Mouse (Mus musculus): ENCODE data around the gene Dip2b. TPM values are rescaled to one million over a fixed set of nuclear protein-coding genes. Genes with fewer than 3 reads are reported as not detected.

The Dip2b gene
- polyA plus RNA-seq, 1 experiment from 2014 or later = 2.3 TPM

DNA sequence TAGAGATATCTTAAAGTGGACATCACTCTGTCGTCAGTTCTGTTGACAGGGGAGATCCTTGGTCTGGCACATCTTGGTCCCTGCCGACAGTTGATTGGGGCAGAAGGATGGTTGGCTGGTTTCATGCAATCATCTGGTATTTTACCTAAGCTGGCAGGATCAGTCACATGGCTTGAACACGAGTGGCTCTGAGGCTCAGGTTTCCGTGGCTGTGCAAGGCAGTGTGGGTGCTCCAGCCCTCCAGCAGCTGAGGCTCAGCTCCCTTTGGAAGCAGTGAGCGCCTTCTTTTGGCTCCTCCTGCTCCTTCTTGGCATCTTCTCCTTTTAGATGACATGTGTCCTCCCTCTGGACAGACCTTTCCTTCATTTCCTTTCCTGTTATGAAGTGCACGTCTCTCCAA is 7.1 kb downstream of the Dip2b start:
- Histone ChIP-seq H3K9me3 (ENCODE audit: low read length) (no peaks in the 10 kb centered on the region), H3K4me1 (ENCODE audit: insufficient read depth) (peaks cover 21% of the 10 kb centered on the region), H3K36me3 (replicated peaks; ENCODE audit: insufficient read depth, low read length) (peaks cover 12% of the 10 kb centered on the region; the same call in 1 of the 2 replicates), H3K27ac (ENCODE audit: low read depth) (no peak overlapping the region), H3K4me3 (ENCODE audit: low read depth, low read length) (no peak overlapping the region), H3K4me2 (ENCODE audit: low read depth, low read length) (no peak overlapping the region), H3K9ac (replicated peaks) (no peak overlapping the region), H3K27me3 (ENCODE audit: insufficient read depth, low read length) (no peaks in the 10 kb centered on the region)
- 62% methylated on average over 6 of the region's 6 CpGs for WGBS (ENCODE audit: insufficient replicate concordance)
- TF ChIP-seq CTCF (IDR thresholded peaks at IDR 0.05; ENCODE audit: low read depth) = no peak
- TF ChIP-seq EP300 (IDR thresholded peaks at IDR 0.05; ENCODE audit: low read depth) = no peak
- DNase-seq (no peak), ATAC-seq (no peak)

GRCm38 (mm10) chr15:100049496-100050087 is 11.1 kb downstream of the Dip2b start:
- no peaks in the 10 kb centered on the region for H3K9me3 ChIP-seq (ENCODE audit: low read length)
- no peaks in the 10 kb centered on the region for H3K27me3 ChIP-seq (ENCODE audit: insufficient read depth, low read length)
- no peak overlapping the region for H3K4me3 ChIP-seq (ENCODE audit: low read depth, low read length)
- H3K4me1 ChIP-seq (ENCODE audit: insufficient read depth) = peaks cover 8% of the 10 kb centered on the region
- no peak overlapping the region for H3K27ac ChIP-seq (ENCODE audit: low read depth)
- peaks cover 14% of the 10 kb centered on the region; the same call in 1 of the 2 replicates for H3K36me3 ChIP-seq (replicated peaks; ENCODE audit: insufficient read depth, low read length)
- no peak overlapping the region for H3K9ac ChIP-seq (replicated peaks)
- WGBS (ENCODE audit: insufficient replicate concordance) = 71% methylated on average over 7 of the region's 7 CpGs
- TF ChIP-seq CTCF (IDR thresholded peaks at IDR 0.05; ENCODE audit: low read depth) = no peak
- TF ChIP-seq EP300 (IDR thresholded peaks at IDR 0.05; ENCODE audit: low read depth) = no peak
- no peak for ATAC-seq
- no peak overlapping the region for H3K4me2 ChIP-seq (ENCODE audit: low read depth, low read length)
- no peak for DNase-seq

GRCm38 (mm10) chr15:100050940-100051339 is 12.5 kb downstream of the Dip2b start:
- DNase-seq = no peak
- TF ChIP-seq CTCF (IDR thresholded peaks at IDR 0.05; ENCODE audit: low read depth) (no peak), EP300 (IDR thresholded peaks at IDR 0.05; ENCODE audit: low read depth) (no peak)
- no peak overlapping the region for H3K9ac ChIP-seq (replicated peaks)
- H3K27ac ChIP-seq (ENCODE audit: low read depth) = no peak overlapping the region
- no peaks in the 10 kb centered on the region for H3K9me3 ChIP-seq (ENCODE audit: low read length)
- H3K4me2 ChIP-seq (ENCODE audit: low read depth, low read length) = no peak overlapping the region
- no peaks in the 10 kb centered on the region for H3K27me3 ChIP-seq (ENCODE audit: insufficient read depth, low read length)
- H3K4me3 ChIP-seq (ENCODE audit: low read depth, low read length) = no peak overlapping the region
- peaks cover 14% of the 10 kb centered on the region; the same call in 1 of the 2 replicates for H3K36me3 ChIP-seq (replicated peaks; ENCODE audit: insufficient read depth, low read length)
- no peak for ATAC-seq
- 90% methylated on average over 7 of the region's 7 CpGs for WGBS (ENCODE audit: insufficient replicate concordance)
- no peaks in the 10 kb centered on the region for H3K4me1 ChIP-seq (ENCODE audit: insufficient read depth)

- no peaks in the 10 kb centered on the region for H3K9me3 ChIP-seq (ENCODE audit: low read length)
- DNase-seq (no peak), ATAC-seq (no peak)
- H3K9ac ChIP-seq (replicated peaks) = no peak overlapping the region
- H3K27ac ChIP-seq (ENCODE audit: low read depth) = no peak overlapping the region
- no peak overlapping the region for H3K4me3 ChIP-seq (ENCODE audit: low read depth, low read length)
- H3K4me1 ChIP-seq (ENCODE audit: insufficient read depth) = no peaks in the 10 kb centered on the region
- H3K36me3 ChIP-seq (replicated peaks; ENCODE audit: insufficient read depth, low read length) = peaks cover 10% of the 10 kb centered on the region; the same call in 1 of the 2 replicates
- TF ChIP-seq CTCF (IDR thresholded peaks at IDR 0.05; ENCODE audit: low read depth) = no peak
- no peak for TF ChIP-seq EP300 (IDR thresholded peaks at IDR 0.05; ENCODE audit: low read depth)
- WGBS (ENCODE audit: insufficient replicate concordance) = 58% methylated on average over 3 of the region's 3 CpGs
- H3K27me3 ChIP-seq (ENCODE audit: insufficient read depth, low read length) = no peaks in the 10 kb centered on the region
- no peak overlapping the region for H3K4me2 ChIP-seq (ENCODE audit: low read depth, low read length)
Observed at GRCm38 (mm10) chr15:100052726-100053125, 14.3 kb downstream of the Dip2b start.

DNA sequence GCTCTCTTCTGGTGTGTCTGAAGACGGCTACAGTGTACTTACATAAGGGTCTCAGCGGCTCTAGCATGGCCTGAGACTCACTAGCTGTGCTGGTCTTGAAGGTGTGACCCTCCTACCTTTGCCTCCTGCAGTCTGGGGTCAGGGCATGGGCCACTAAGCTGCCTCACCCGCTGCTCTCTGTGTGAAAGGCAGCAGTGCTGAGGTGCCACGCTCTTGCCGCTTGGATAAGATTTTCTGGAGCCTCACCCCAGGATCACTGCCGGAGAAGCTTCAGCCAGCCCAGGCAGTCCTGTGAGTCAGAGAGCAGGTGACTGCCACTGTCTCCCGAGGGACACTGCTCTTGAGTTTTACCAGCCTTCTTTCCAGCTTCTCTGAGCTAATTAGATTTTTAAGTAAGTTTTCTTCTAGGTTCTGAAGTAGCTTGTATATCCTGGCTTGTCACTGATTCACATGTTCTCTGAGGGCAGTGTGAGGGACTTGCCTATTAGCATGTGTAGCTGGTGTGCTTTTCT is 18.0 kb downstream of the Dip2b start:
- H3K27me3 ChIP-seq (ENCODE audit: insufficient read depth, low read length) = no peaks in the 10 kb centered on the region
- DNase-seq (no peak), ATAC-seq (no peak)
- 86% methylated on average over 7 of the region's 7 CpGs for WGBS (ENCODE audit: insufficient replicate concordance)
- no peak overlapping the region for H3K4me2 ChIP-seq (ENCODE audit: low read depth, low read length)
- H3K4me3 ChIP-seq (ENCODE audit: low read depth, low read length) = no peak overlapping the region
- H3K9me3 ChIP-seq (ENCODE audit: low read length) = no peaks in the 10 kb centered on the region
- H3K9ac ChIP-seq (replicated peaks) = no peak overlapping the region
- 0 out of 2 replicates have a peak, but pooled peaks cover 3% of the 10 kb centered on the region for H3K36me3 ChIP-seq (replicated peaks; ENCODE audit: insufficient read depth, low read length)
- peaks cover 16% of the 10 kb centered on the region for H3K4me1 ChIP-seq (ENCODE audit: insufficient read depth)
- TF ChIP-seq EP300 (IDR thresholded peaks at IDR 0.05; ENCODE audit: low read depth) (no peak), CTCF (IDR thresholded peaks at IDR 0.05; ENCODE audit: low read depth) (no peak)
- H3K27ac ChIP-seq (ENCODE audit: low read depth) = no peak overlapping the region

GRCm38 (mm10) chr15:100057698-100058097 is 19.2 kb downstream of the Dip2b start:
- Histone ChIP-seq H3K9ac (replicated peaks) (no peak overlapping the region), H3K4me1 (ENCODE audit: insufficient read depth) (peaks cover 22% of the 10 kb centered on the region), H3K9me3 (ENCODE audit: low read length) (no peaks in the 10 kb centered on the region), H3K27ac (ENCODE audit: low read depth) (no peak overlapping the region), H3K4me2 (ENCODE audit: low read depth, low read length) (no peak overlapping the region), H3K4me3 (ENCODE audit: low read depth, low read length) (no peak overlapping the region), H3K27me3 (ENCODE audit: insufficient read depth, low read length) (no peaks in the 10 kb centered on the region), H3K36me3 (replicated peaks; ENCODE audit: insufficient read depth, low read length) (0 out of 2 replicates have a peak, but pooled peaks cover 3% of the 10 kb centered on the region)
- TF ChIP-seq CTCF (IDR thresholded peaks at IDR 0.05; ENCODE audit: low read depth) (no peak), EP300 (IDR thresholded peaks at IDR 0.05; ENCODE audit: low read depth) (no peak)
- WGBS (ENCODE audit: insufficient replicate concordance) = 72% methylated on average over 3 of the region's 3 CpGs
- DNase-seq = no peak
- no peak for ATAC-seq

All from liver, postnatal 0 days (tissue).